In genomic region chr2:13492927-13493326, GRCm38 (mm10) we compare ENCODE assay signal across 14 mouse cellular contexts. TPM values are rescaled to one million over a fixed set of nuclear protein-coding genes. Genes with fewer than 3 reads are reported as not detected.
"Had no signal": no experiment of that assay in that cellular context is flagged by ENCODE, and none has a peak within 500 bp of the region (broad histone marks: within the 10 kb centered on the region; RNA-seq: fewer than 3 reads in every experiment).

No protein-coding gene starts in this region.

- H3K27ac ChIP-seq: layer of hippocampus, adult 2 months; limb, embryonic 13.5 days; liver, embryonic 14.5 days; midbrain, embryonic 12.5 days; stomach, embryonic 15.5 days had no signal

- H3K4me1 ChIP-seq: stomach, embryonic 15.5 days had no signal

- H3K27me3 ChIP-seq: limb, embryonic 13.5 days; midbrain, embryonic 12.5 days; stomach, embryonic 15.5 days had no signal

- H3K36me3 ChIP-seq: limb, embryonic 13.5 days; midbrain, embryonic 12.5 days; stomach, embryonic 15.5 days had no signal

- H3K4me3 ChIP-seq: layer of hippocampus, adult 2 months; limb, embryonic 13.5 days; midbrain, embryonic 12.5 days; stomach, embryonic 15.5 days had no signal

- H3K9me3 ChIP-seq: limb, embryonic 13.5 days; midbrain, embryonic 12.5 days; stomach, embryonic 15.5 days had no signal

- H3K9ac ChIP-seq: limb, embryonic 13.5 days; liver, embryonic 14.5 days; midbrain, embryonic 12.5 days; stomach, embryonic 15.5 days had no signal

- DNase-seq: kidney, postnatal 10 days; kidney, postnatal 4 days; left cerebral cortex, postnatal 4 days; lung, adult 18-20 months; right cerebral cortex, postnatal 14 days; thymus, adult 2 months; thymus, postnatal 25 days had no signal

- ATAC-seq: midbrain, embryonic 16.5 days had no signal

- H3K4me2 ChIP-seq: limb, embryonic 13.5 days; midbrain, embryonic 12.5 days; stomach, embryonic 15.5 days had no signal

RNA-seq across cellular contexts. Expression of gene Cubn, which starts 1.3 kb away (rescaled TPM):
- polyA plus RNA-seq: liver, adult 2 months had no signal
